In genomic region chr16:96684581-96684980, GRCm38 (mm10) we compare ENCODE assay signal across 9 mouse cellular contexts.
A peak's percentile ranks its signal among the peaks of the same experiment; 100 is the strongest.
DNase-seq lines count a peak whose midpoint lies in the region; ATAC-seq and TF ChIP-seq lines count a peak whose summit lies in the region.
"Had no signal": no experiment of that assay in that cellular context is flagged by ENCODE, and none has a peak within 500 bp of the region (broad histone marks: within the 10 kb centered on the region; RNA-seq: fewer than 3 reads in every experiment).

No protein-coding gene starts in this region.

- no peaks in the 10 kb centered on the region for H3K27me3 ChIP-seq in heart, postnatal 0 days (ENCODE audit: control insufficient read depth, insufficient read depth, low read length)
- no peaks in the 10 kb centered on the region for H3K27me3 ChIP-seq in neural tube, embryonic 12.5 days (replicated peaks)

- H3K4me3 ChIP-seq in left cerebral cortex, adult 2 months: no peak overlapping the region
- H3K4me3 ChIP-seq in heart, postnatal 0 days (ENCODE audit: low read depth, low read length): no peak overlapping the region
- H3K4me3 ChIP-seq in neural tube, embryonic 12.5 days: no peak overlapping the region
- H3K4me3 ChIP-seq: erythroblast, embryonic 14.5 days had no signal

- TF ChIP-seq EP300 in heart, postnatal 0 days (IDR thresholded peaks at IDR 0.05; ENCODE audit: low read depth): no peak

- DNase-seq in left cerebral cortex, adult 2 months (ENCODE audit: extremely low spot score in 1 of 2, low spot score in 2 of 2): peak; percentile 64 to 67
- no peak for DNase-seq in left cerebral cortex, adult 8-10 months (ENCODE audit: low spot score in 2 of 2)
- peak; percentile 64 for DNase-seq in R1 (ENCODE audit: low read depth, low spot score)
- peak; percentile 57 to 82 for DNase-seq in cerebellum, postnatal 25 days
- DNase-seq in heart, postnatal 0 days (ENCODE audit: low spot score): peak; percentile 25
- DNase-seq in left cerebral cortex, postnatal 14 days (ENCODE audit: low spot score in 2 of 2): peak; percentile 81 to 86

- H3K9ac ChIP-seq in heart, postnatal 0 days (replicated peaks; ENCODE audit: low read depth, low read length): no peak overlapping the region
- H3K9ac ChIP-seq in neural tube, embryonic 12.5 days: no peak overlapping the region

- H3K9me3 ChIP-seq in heart, postnatal 0 days (replicated peaks; ENCODE audit: control insufficient read depth, low read length): no peaks in the 10 kb centered on the region
- no peaks in the 10 kb centered on the region for H3K9me3 ChIP-seq in neural tube, embryonic 12.5 days

- WGBS in heart, postnatal 0 days: 16% methylated on average over 4 of the region's 4 CpGs
- WGBS in neural tube, embryonic 12.5 days: 25% methylated on average over 4 of the region's 4 CpGs

- H3K27ac ChIP-seq in left cerebral cortex, adult 2 months: no peak overlapping the region
- H3K27ac ChIP-seq in heart, postnatal 0 days (ENCODE audit: low read depth): no peak overlapping the region
- H3K27ac ChIP-seq in neural tube, embryonic 12.5 days: no peak overlapping the region

- no peaks in the 10 kb centered on the region for H3K36me3 ChIP-seq in heart, postnatal 0 days (replicated peaks; ENCODE audit: control insufficient read depth, insufficient read depth, low read length)
- H3K36me3 ChIP-seq in neural tube, embryonic 12.5 days: no peaks in the 10 kb centered on the region

- TF ChIP-seq CTCF in left cerebral cortex, adult 2 months (IDR thresholded peaks at IDR 0.05): peak; percentile 78
- TF ChIP-seq CTCF in heart, postnatal 0 days (IDR thresholded peaks at IDR 0.05; ENCODE audit: low read depth): peak; percentile 67

- no peak overlapping the region for H3K4me2 ChIP-seq in heart, postnatal 0 days (ENCODE audit: low read depth, low read length)
- H3K4me2 ChIP-seq in neural tube, embryonic 12.5 days (replicated peaks): no peak overlapping the region

- no peaks in the 10 kb centered on the region for H3K4me1 ChIP-seq in heart, postnatal 0 days (ENCODE audit: control insufficient read depth, insufficient read depth)
- H3K4me1 ChIP-seq in neural tube, embryonic 12.5 days: no peaks in the 10 kb centered on the region

- no peak for ATAC-seq in heart, postnatal 0 days (ENCODE audit: insufficient read depth, low read depth)
- ATAC-seq in neural tube, embryonic 12.5 days (ENCODE audit: low FRiP score, low read depth): 0 out of 2 replicates have a peak, but pooled peaks have one; percentile 48
- ATAC-seq in erythroblast, adult 5-6 weeks (replicated peaks; ENCODE audit: low FRiP score, poor library complexity, severe bottlenecking): no peak

- intact Hi-C loops in left cerebral cortex, adult 2 months (cut with DNase I): loop anchor here (2.0 to 5.0 kb wide), 2 partner anchors 134 to 608 kb away; no protein-coding TSS in a partner anchor
- intact Hi-C loops in left cerebral cortex, postnatal 14 days (cut with DNase I): loop anchor here (10.0 kb wide), 1 partner anchor 330 kb away; no protein-coding TSS in a partner anchor

Comparison
In these comparisons a context has a peak if more than half of its experiments do, and no peak if none do; other contexts are left out.
1. DNase-seq: peak in left cerebral cortex, adult 2 months (2 of 2), R1 (single experiment), cerebellum, postnatal 25 days (2 of 2), heart, postnatal 0 days (single experiment) and left cerebral cortex, postnatal 14 days (2 of 2); none in left cerebral cortex, adult 8-10 months (0 of 2).